Mouse (Mus musculus) forebrain, embryonic 12.5 days (tissue): ENCODE data around the gene Srrm3. TPM values are rescaled to one million over a fixed set of nuclear protein-coding genes. Genes with fewer than 3 reads are reported as not detected.

Experiments used
- ATAC-seq: fragments of 200-750 bp; cut with Nextera tagmentation; 2 replicates; pipeline ENCODE4 v1.8.0; 2017; ENCODE audit warnings: moderate TSS enrichment; ENCODE audit not compliant: low FRiP score
- H3K27ac ChIP-seq: fragments of 300-500 bp; sonication (generic); 2 replicates; pipeline ENCODE4 v1.5.1; 2016; ENCODE audit warnings: mild to moderate bottlenecking
- H3K27me3 ChIP-seq: fragments of 300-500 bp; sonication (generic); 2 replicates; pipeline ENCODE4 v1.6.1; 2016; ENCODE audit warnings: mild to moderate bottlenecking
- H3K36me3 ChIP-seq: fragments of 300-500 bp; sonication (generic); replicated peaks from 2 replicates; pipeline ENCODE4 v1.6.1; 2016; ENCODE audit warnings: mild to moderate bottlenecking
- H3K4me1 ChIP-seq: fragments of 300-500 bp; sonication (generic); 2 replicates; pipeline ENCODE4 v1.6.1; 2016
- H3K4me2 ChIP-seq: fragments of 300-500 bp; sonication (generic); 2 replicates; pipeline ENCODE4 v1.6.1; 2016; ENCODE audit warnings: mild to moderate bottlenecking, moderate library complexity
- H3K4me3 ChIP-seq: fragments of 300-500 bp; sonication (generic); replicated peaks from 2 replicates; pipeline ENCODE4 v1.5.1; 2016; ENCODE audit warnings: mild to moderate bottlenecking
- H3K9ac ChIP-seq: fragments of 300-500 bp; sonication (generic); 2 replicates; pipeline ENCODE4 v1.6.1; 2016; ENCODE audit warnings: mild to moderate bottlenecking
- H3K9me3 ChIP-seq: fragments of 300-500 bp; sonication (generic); 2 replicates; pipeline ENCODE4 v1.6.1; 2016
- WGBS: fragments of 180-500 bp; shearing (Covaris S2); methylation state at CpG from one replicate; pipeline ENCODE4 v1.1.7; 2016; 5-methylcytosine and 5-hydroxymethylcytosine counted together
- polyA plus RNA-seq: library from polyadenylated mRNA; unstranded; fragments of >200 nt; fragmentation: Nextera tagmentation; extraction: Ambion mirVana; gene quantifications from 2 replicates; pipeline ENCODE4 v1.2.1, GENCODE M21; 2016

Srrm3 gene
- 30.3 and 37.6 TPM in 2 replicates for polyA plus RNA-seq

- WGBS = 4% methylated on average over 29 of the region's 29 CpGs
- Histone ChIP-seq H3K27me3 (peaks cover 26% of the 10 kb centered on the region), H3K9me3 (no peaks in the 10 kb centered on the region), H3K4me2 (peak within 1 kb of the TSS; percentile 59), H3K4me1 (peaks cover 12% of the 10 kb centered on the region), H3K36me3 (no peaks in the 10 kb centered on the region), H3K4me3 (peak within 1 kb of the TSS; percentile 50), H3K9ac (peak within 1 kb of the TSS; percentile 69), H3K27ac (no peak within 1 kb of the TSS)
- peak; percentile 79 for ATAC-seq
These were observed at the start of gene Srrm3 for GRCm38 (mm10) chr5:135806555-135807262. Gene Srrm3, plus strand, starts transcription at chr5:135806890.

GRCm38 (mm10) chr5:135761881-135762280 is 44.8 kb upstream of the Srrm3 start:
- H3K36me3 ChIP-seq = no peaks in the 10 kb centered on the region
- H3K27ac ChIP-seq = no peak overlapping the region
- H3K27me3 ChIP-seq = peaks cover 11% of the 10 kb centered on the region; the same call in 1 of the 2 replicates
- H3K9me3 ChIP-seq = no peaks in the 10 kb centered on the region
- H3K4me2 ChIP-seq = no peak overlapping the region
- 71% methylated on average over 3 of the region's 3 CpGs for whole genome bisulfite sequencing
- no peak overlapping the region for H3K9ac ChIP-seq
- no peak for ATAC-seq
- H3K4me3 ChIP-seq = no peak overlapping the region
- H3K4me1 ChIP-seq = no peaks in the 10 kb centered on the region

GRCm38 (mm10) chr5:135763526-135763925 is 43.2 kb upstream of the Srrm3 start:
- Histone ChIP-seq H3K4me3 (no peak overlapping the region), H3K27ac (no peak overlapping the region), H3K4me1 (no peaks in the 10 kb centered on the region), H3K4me2 (no peak overlapping the region), H3K9me3 (no peaks in the 10 kb centered on the region), H3K36me3 (no peaks in the 10 kb centered on the region), H3K9ac (no peak overlapping the region), H3K27me3 (peaks cover 11% of the 10 kb centered on the region; the same call in 1 of the 2 replicates)
- 0 out of 2 replicates have a peak, but pooled peaks have one; percentile 51 for ATAC-seq
- 3% methylated on average over 7 of the region's 7 CpGs for WGBS

- 61% methylated on average over 3 of the region's 3 CpGs for WGBS
- ATAC-seq = no peak
- H3K9ac ChIP-seq = no peak overlapping the region
These were observed 41.7 kb upstream of the Srrm3 start for GRCm38 (mm10) chr5:135764971-135765370.

GRCm38 (mm10) chr5:135772519-135772918 is 34.2 kb upstream of the Srrm3 start:
- no peak overlapping the region for H3K4me2 ChIP-seq
- 74% methylated on average over 3 of the region's 3 CpGs for WGBS
- ATAC-seq = no peak
- H3K9ac ChIP-seq = no peak overlapping the region
- H3K9me3 ChIP-seq = no peaks in the 10 kb centered on the region
- H3K27me3 ChIP-seq = 0 out of 2 replicates have a peak, but pooled peaks cover 2% of the 10 kb centered on the region
- H3K27ac ChIP-seq = no peak overlapping the region
- H3K36me3 ChIP-seq = no peaks in the 10 kb centered on the region
- H3K4me1 ChIP-seq = peaks cover 3% of the 10 kb centered on the region
- H3K4me3 ChIP-seq = no peak overlapping the region

More at GRCm38 (mm10) chr5:135764971-135765370, 41.7 kb upstream of the Srrm3 start:
- no peaks in the 10 kb centered on the region for H3K9me3 ChIP-seq
- no peak overlapping the region for H3K4me2 ChIP-seq
- no peaks in the 10 kb centered on the region for H3K4me1 ChIP-seq
- H3K27me3 ChIP-seq = peaks cover 11% of the 10 kb centered on the region; the same call in 1 of the 2 replicates
- no peak overlapping the region for H3K27ac ChIP-seq
- no peak overlapping the region for H3K4me3 ChIP-seq
- no peaks in the 10 kb centered on the region for H3K36me3 ChIP-seq

- H3K36me3 ChIP-seq = peaks cover 4% of the 10 kb centered on the region
- no peak overlapping the region for H3K27ac ChIP-seq
- no peak for ATAC-seq
- no peaks in the 10 kb centered on the region for H3K9me3 ChIP-seq
- 0 out of 2 replicates have a peak, but pooled peaks cover 2% of the 10 kb centered on the region for H3K27me3 ChIP-seq
- H3K4me2 ChIP-seq = no peak overlapping the region
- H3K4me1 ChIP-seq = peaks cover 27% of the 10 kb centered on the region
- 79% methylated on average over 4 of the region's 4 CpGs for WGBS
- no peak overlapping the region for H3K9ac ChIP-seq
- no peak overlapping the region for H3K4me3 ChIP-seq
These were observed 30.1 kb upstream of the Srrm3 start for GRCm38 (mm10) chr5:135776546-135776945.

GRCm38 (mm10) chr5:135777796-135778470 is 28.8 kb upstream of the Srrm3 start, which contains the start of gene Styxl1:
Gene Styxl1, minus strand, starts transcription at chr5:135778385.
- Histone ChIP-seq H3K4me1 (peaks cover 27% of the 10 kb centered on the region), H3K4me2 (peak within 1 kb of the TSS; percentile 74), H3K4me3 (peak within 1 kb of the TSS; percentile 82), H3K36me3 (peaks cover 16% of the 10 kb centered on the region), H3K27me3 (0 out of 2 replicates have a peak, but pooled peaks cover 2% of the 10 kb centered on the region), H3K9ac (peak within 1 kb of the TSS; percentile 94), H3K27ac (peak within 1 kb of the TSS; percentile 95), H3K9me3 (no peaks in the 10 kb centered on the region)
- peak; percentile 94 for ATAC-seq
- under 1% methylated on average over 45 of the region's 45 CpGs for WGBS

DNA sequence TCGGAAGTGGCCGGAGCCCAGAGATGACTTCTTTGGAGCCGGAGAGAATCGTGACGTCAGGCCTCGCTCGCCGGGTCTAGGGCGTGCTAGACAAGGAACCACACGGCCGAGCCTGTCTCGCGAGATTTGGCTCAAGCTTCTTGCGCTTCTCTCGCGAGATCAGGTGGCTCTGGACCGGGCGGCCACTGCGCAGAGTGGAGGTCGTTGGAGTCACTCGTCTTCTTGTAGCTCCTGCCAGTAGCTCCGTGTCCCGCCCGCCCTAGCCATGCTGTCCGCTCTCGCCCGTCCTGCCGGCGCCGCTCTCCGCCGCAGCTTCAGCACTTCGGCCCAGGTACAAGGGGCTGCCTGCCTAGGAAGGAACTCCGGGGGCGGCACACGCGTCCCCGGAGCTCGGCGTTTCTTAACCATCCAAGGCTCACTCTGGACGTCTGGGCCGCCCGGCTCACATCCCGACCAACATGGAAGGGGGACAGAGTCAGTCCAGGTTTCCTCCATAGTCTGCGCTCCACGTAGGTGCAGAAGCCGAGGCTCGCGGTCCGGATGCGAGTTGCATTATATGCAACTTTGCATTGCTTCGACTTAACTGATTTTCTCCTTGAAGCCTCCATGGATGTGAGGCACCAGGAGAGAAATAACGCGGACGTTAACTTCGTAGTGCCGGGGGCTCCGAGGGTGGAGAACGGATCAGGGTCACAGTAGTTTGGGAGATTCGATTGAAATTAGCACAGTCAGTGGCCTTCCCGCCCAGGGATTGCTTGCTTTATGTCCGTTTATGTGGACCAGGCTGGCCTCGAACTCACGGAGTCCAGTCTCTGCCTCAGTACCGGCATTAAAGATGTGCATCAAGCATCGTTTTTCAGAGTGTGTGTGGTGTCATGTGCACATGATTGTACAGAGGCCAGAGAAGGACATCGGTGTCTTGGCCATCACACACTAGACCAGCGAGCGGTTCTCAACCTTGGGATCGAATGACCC is 27.9 kb upstream of the Srrm3 start, which contains the start of gene Mdh2:
Gene Mdh2, plus strand, starts transcription at position 10 of the 975 bp plus-strand sequence.
- peaks cover 27% of the 10 kb centered on the region for H3K4me1 ChIP-seq
- ATAC-seq = peak; percentile 99
- H3K4me3 ChIP-seq = peak within 1 kb of the TSS; percentile 82
- peak within 1 kb of the TSS; percentile 74 for H3K4me2 ChIP-seq
- no peaks in the 10 kb centered on the region for H3K9me3 ChIP-seq
- peaks cover 24% of the 10 kb centered on the region for H3K36me3 ChIP-seq
- peak within 1 kb of the TSS; percentile 95 for H3K27ac ChIP-seq
- 0 out of 2 replicates have a peak, but pooled peaks cover 2% of the 10 kb centered on the region for H3K27me3 ChIP-seq
- peak within 1 kb of the TSS; percentile 94 for H3K9ac ChIP-seq
- WGBS = 2% methylated on average over 70 of the region's 70 CpGs

DNA sequence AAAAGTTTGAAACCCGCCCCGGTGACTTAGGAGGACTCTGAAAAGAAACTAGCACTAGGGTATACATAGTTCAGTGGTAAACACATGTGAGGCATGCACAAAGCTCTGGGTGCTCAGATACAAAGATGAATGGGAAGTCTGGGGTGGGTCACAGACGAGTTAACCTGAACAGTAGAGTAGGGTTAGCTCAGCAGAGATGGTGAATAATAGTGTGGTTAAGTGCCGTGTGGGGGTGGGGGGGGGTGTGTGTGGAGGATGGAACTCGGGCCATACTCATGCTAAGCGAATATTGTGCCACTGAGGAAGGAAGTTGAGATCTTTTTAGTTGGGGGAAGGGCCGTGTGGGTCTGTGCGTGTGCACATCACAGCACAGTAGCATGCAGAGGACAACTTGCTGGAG is 26.4 kb upstream of the Srrm3 start:
- ATAC-seq = no peak
- 0 out of 2 replicates have a peak overlapping the region, but pooled peaks have one; percentile 0 for H3K4me3 ChIP-seq
- WGBS = 85% methylated on average over 8 of the region's 8 CpGs

GRCm38 (mm10) chr5:135782901-135783300 is 23.8 kb upstream of the Srrm3 start:
- 93% methylated on average over 4 of the region's 4 CpGs for WGBS

More for the DNA sequence above, 26.4 kb upstream of the Srrm3 start:
- Histone ChIP-seq H3K9me3 (no peaks in the 10 kb centered on the region), H3K36me3 (peaks cover 40% of the 10 kb centered on the region), H3K9ac (peak overlapping the region; percentile 94; the same call in 1 of the 2 replicates), H3K27ac (no peak overlapping the region), H3K4me2 (peak overlapping the region; percentile 74; the same call in 1 of the 2 replicates), H3K27me3 (0 out of 2 replicates have a peak, but pooled peaks cover 2% of the 10 kb centered on the region), H3K4me1 (peaks cover 27% of the 10 kb centered on the region)

More at GRCm38 (mm10) chr5:135782901-135783300, 23.8 kb upstream of the Srrm3 start:
- peaks cover 66% of the 10 kb centered on the region for H3K36me3 ChIP-seq
- peaks cover 21% of the 10 kb centered on the region for H3K4me1 ChIP-seq
- H3K4me3 ChIP-seq = no peak overlapping the region
- H3K27me3 ChIP-seq = no peaks in the 10 kb centered on the region
- H3K9me3 ChIP-seq = no peaks in the 10 kb centered on the region
- ATAC-seq = no peak
- H3K4me2 ChIP-seq = no peak overlapping the region
- H3K27ac ChIP-seq = no peak overlapping the region
- no peak overlapping the region for H3K9ac ChIP-seq
